ENCODE assay signal across 9 mouse cellular contexts in genomic region chrY:1244421-1244820, GRCm38 (mm10). TPM values are rescaled to one million over a fixed set of nuclear protein-coding genes. Genes with fewer than 3 reads are reported as not detected.
DNase-seq lines count a peak whose midpoint lies in the region; ATAC-seq and TF ChIP-seq lines count a peak whose summit lies in the region.
"Had no signal": no experiment of that assay in that cellular context is flagged by ENCODE, and none has a peak within 500 bp of the region (broad histone marks: within the 10 kb centered on the region; RNA-seq: fewer than 3 reads in every experiment).

No protein-coding gene starts in this region.

- no peak for TF ChIP-seq EP300 in CH12.LX (IDR thresholded peaks at IDR 0.05; ENCODE audit: low read length)

- no peaks in the 10 kb centered on the region for H3K9me3 ChIP-seq in heart, embryonic 12.5 days (replicated peaks)
- no peaks in the 10 kb centered on the region for H3K9me3 ChIP-seq in CH12.LX (replicated peaks; ENCODE audit: low read length)
- H3K9me3 ChIP-seq in forebrain, postnatal 0 days (ENCODE audit: low read length): no peaks in the 10 kb centered on the region
- no peaks in the 10 kb centered on the region for H3K9me3 ChIP-seq in liver, embryonic 15.5 days (replicated peaks)

- in situ Hi-C loops in CH12.LX (cut with MboI; ENCODE audit: low pct_ligation_motif_present, low pct_unique_long_range_greater_than_20kb, low sequenced_read_pairs): no loop called here

- peaks cover 8% of the 10 kb centered on the region; the same call in 1 of the 2 replicates for H3K79me2 ChIP-seq in CH12.LX (replicated peaks; ENCODE audit: control insufficient read depth, extremely low read depth, insufficient read depth, poor library complexity, severe bottlenecking)

- no peak for TF ChIP-seq CTCF in CH12.LX (conservative IDR thresholded peaks at IDR 0.05 in 1 of 2, IDR thresholded peaks at IDR 0.05 in 1 of 2; ENCODE audit: low read depth in 2 of 2, low read length in 2 of 2)
- no peak for TF ChIP-seq CTCF in forebrain, postnatal 0 days (IDR thresholded peaks at IDR 0.05; ENCODE audit: low read depth)

- H3K4me1 ChIP-seq in heart, embryonic 12.5 days (replicated peaks): no peaks in the 10 kb centered on the region
- no peaks in the 10 kb centered on the region for H3K4me1 ChIP-seq in CH12.LX (ENCODE audit: control insufficient read depth in 1 of 2, insufficient read depth in 2 of 2)
- H3K4me1 ChIP-seq in forebrain, postnatal 0 days (ENCODE audit: insufficient read depth): no peaks in the 10 kb centered on the region
- H3K4me1 ChIP-seq in liver, embryonic 15.5 days (replicated peaks): no peaks in the 10 kb centered on the region

- TF ChIP-seq RAD21 in CH12.LX (IDR thresholded peaks at IDR 0.05; ENCODE audit: low read depth, low read length): no peak

- ATAC-seq in heart, embryonic 12.5 days (ENCODE audit: insufficient number of reproducible peaks, low FRiP score): no peak
- ATAC-seq in forebrain, postnatal 0 days: no peak
- ATAC-seq in liver, embryonic 15.5 days (ENCODE audit: insufficient read depth): no peak

- no peaks in the 10 kb centered on the region for H3K27me3 ChIP-seq in heart, embryonic 12.5 days (replicated peaks)
- H3K27me3 ChIP-seq in CH12.LX (replicated peaks): no peaks in the 10 kb centered on the region
- no peaks in the 10 kb centered on the region for H3K27me3 ChIP-seq in forebrain, postnatal 0 days (ENCODE audit: insufficient read depth, low read length)
- no peaks in the 10 kb centered on the region for H3K27me3 ChIP-seq in liver, embryonic 15.5 days

- no peak overlapping the region for H3K9ac ChIP-seq in heart, embryonic 12.5 days
- peak overlapping the region; percentile 93; the same call in 1 of the 2 replicates for H3K9ac ChIP-seq in CH12.LX (ENCODE audit: insufficient read depth, low read depth)
- H3K9ac ChIP-seq in forebrain, postnatal 0 days: no peak overlapping the region
- H3K9ac ChIP-seq in liver, embryonic 15.5 days: no peak overlapping the region

- peak overlapping the region; percentile 52 for H3K4me3 ChIP-seq in heart, embryonic 12.5 days
- H3K4me3 ChIP-seq in CH12.LX (replicated peaks in 1 of 3; ENCODE audit: low read depth in 2 of 3, low read length in 2 of 3, poor library complexity in 1 of 3): peak overlapping the region in 2 of 3 experiments; percentile 59 to 66
- H3K4me3 ChIP-seq in forebrain, postnatal 0 days (ENCODE audit: low read depth, low read length): peak overlapping the region; percentile 40
- peak overlapping the region; percentile 59 for H3K4me3 ChIP-seq in liver, embryonic 15.5 days (replicated peaks)

- dilution Hi-C loops in CH12.LX (cut with MboI; ENCODE audit: extremely low pct_ligation_motif_present, extremely low pct_unique_long_range_greater_than_20kb, low sequenced_read_pairs): no loop called here

- H3K4me2 ChIP-seq in heart, embryonic 12.5 days: no peak overlapping the region
- H3K4me2 ChIP-seq in CH12.LX (ENCODE audit: insufficient read depth, low read depth, poor library complexity, severe bottlenecking): no peak overlapping the region
- H3K4me2 ChIP-seq in forebrain, postnatal 0 days (ENCODE audit: low read depth): peak overlapping the region; percentile 41
- peak overlapping the region; percentile 38 for H3K4me2 ChIP-seq in liver, embryonic 15.5 days

- DNase-seq in heart, adult 8-10 months (ENCODE audit: low spot score): no peak
- DNase-seq in CH12.LX (ENCODE audit: extremely low read depth): peak; percentile 17
- no peak for DNase-seq in forebrain, postnatal 0 days
- DNase-seq in cerebellum, postnatal 4 days (ENCODE audit: low spot score in 2 of 2): no peak
- no peak for DNase-seq in layer of hippocampus, postnatal 36 days
- DNase-seq in left cerebral cortex, adult 8-10 months (ENCODE audit: low spot score in 2 of 2): no peak
- DNase-seq: B cell, adult 2 months had no signal

- H3K36me3 ChIP-seq in heart, embryonic 12.5 days: no peaks in the 10 kb centered on the region
- no peaks in the 10 kb centered on the region for H3K36me3 ChIP-seq in CH12.LX (replicated peaks in 1 of 2; ENCODE audit: control insufficient read depth in 1 of 2, insufficient read depth in 1 of 2, low read length in 1 of 2)
- H3K36me3 ChIP-seq in forebrain, postnatal 0 days (ENCODE audit: insufficient read depth): no peaks in the 10 kb centered on the region
- no peaks in the 10 kb centered on the region for H3K36me3 ChIP-seq in liver, embryonic 15.5 days (replicated peaks)

- 49% methylated on average over 5 of the region's 5 CpGs for WGBS in heart, embryonic 12.5 days
- WGBS in forebrain, postnatal 0 days: 55% methylated on average over 5 of the region's 5 CpGs
- WGBS in liver, embryonic 15.5 days (ENCODE audit: insufficient replicate concordance): 45% methylated on average over 5 of the region's 5 CpGs

- no peak overlapping the region for H3K27ac ChIP-seq in heart, embryonic 12.5 days (ENCODE audit: poor library complexity, severe bottlenecking)
- H3K27ac ChIP-seq in CH12.LX (ENCODE audit: insufficient read depth, low read depth): no peak overlapping the region
- H3K27ac ChIP-seq in forebrain, postnatal 0 days (ENCODE audit: low read depth, low read length): no peak overlapping the region
- H3K27ac ChIP-seq in liver, embryonic 15.5 days (replicated peaks): no peak overlapping the region

- TF ChIP-seq POLR2A in CH12.LX (IDR thresholded peaks at IDR 0.05; ENCODE audit: low read depth, low read length): no peak

TF ChIP-seq in CH12.LX, 34 proteins besides CTCF, POLR2A, EP300 and RAD21:
- TF ChIP-seq UBTF (IDR thresholded peaks at IDR 0.05; ENCODE audit: low read depth, low read length): no peak
- TF ChIP-seq KAT2A (IDR thresholded peaks at IDR 0.05; ENCODE audit: insufficient replicate concordance, low read length): no peak
- TF ChIP-seq JUN (IDR thresholded peaks at IDR 0.05; ENCODE audit: insufficient read depth, low read depth, low read length): no peak
- no peak for TF ChIP-seq HCFC1 (IDR thresholded peaks at IDR 0.05; ENCODE audit: low read depth, low read length)
- TF ChIP-seq TBP (conservative IDR thresholded peaks at IDR 0.05; ENCODE audit: low read depth, low read length): no peak
- TF ChIP-seq USF2 (conservative IDR thresholded peaks at IDR 0.05; ENCODE audit: low read depth, low read length): no peak
- no peak for TF ChIP-seq SMC3 (IDR thresholded peaks at IDR 0.05; ENCODE audit: low read depth, low read length)
- TF ChIP-seq MAZ (IDR thresholded peaks at IDR 0.05; ENCODE audit: low read depth, low read length): no peak
- no peak for TF ChIP-seq RCOR1 (conservative IDR thresholded peaks at IDR 0.05; ENCODE audit: low read depth, low read length)
- TF ChIP-seq ELF1 (IDR thresholded peaks at IDR 0.05; ENCODE audit: low read depth, low read length): no peak
- no peak for TF ChIP-seq IRF4 (IDR thresholded peaks at IDR 0.05; ENCODE audit: low read depth, low read length)
- no peak for TF ChIP-seq MYC (IDR thresholded peaks at IDR 0.05; ENCODE audit: low read depth, low read length)
- no peak for TF ChIP-seq NELFE (IDR thresholded peaks at IDR 0.05; ENCODE audit: low read depth, low read length)
TF ChIP-seq in CH12.LX: peak in this region for 0.

RNA-seq across cellular contexts. Expression of gene Uty, which starts 1.1 kb away (rescaled TPM):
- polyA plus RNA-seq in heart, embryonic 12.5 days (2016; fragmentation: Nextera tagmentation; extraction: Ambion mirVana): 11.0 and 11.3 TPM in 2 replicates
- 10 to 100 TPM in 2 of 4 experiments, not detected in 2; 17.7 to 22.4 TPM for total RNA-seq in heart, adult 8-10 months (2022)
- total RNA-seq in CH12.LX (2012; rRNA removed) (9.7 and 10.9 TPM in 2 replicates), CH12.LX (2014; rRNA removed) (16.8 and 21.1 TPM in 2 replicates)
- polyA plus RNA-seq in CH12.LX (2012; ENCODE audit: insufficient read length, low read depth): 7.3 and 8.6 TPM in 2 replicates
- 21.7 and 23.4 TPM in 2 replicates for total RNA-seq in forebrain, postnatal 0 days (2014; rRNA removed)
- 8.1 TPM in 1 of 2 replicates, not detected in the other for polyA plus RNA-seq in forebrain, postnatal 0 days (2015; fragmentation: Nextera tagmentation; extraction: Ambion mirVana)
- 3.3 and 3.4 TPM in 2 replicates for polyA plus RNA-seq in liver, embryonic 15.5 days (2015; fragmentation: Nextera tagmentation; extraction: Ambion mirVana)
- 10 to 100 TPM in 1 of 2 experiments, not detected in 1; 31.2 TPM for total RNA-seq in layer of hippocampus, postnatal 36 days (2021)
- total RNA-seq in left cerebral cortex, adult 8-10 months (2022): 10 to 100 TPM in 2 of 4 experiments, not detected in 2; 26.7 to 29.7 TPM

RNA-seq across cellular contexts. Expression of gene Ddx3y, which starts 42.0 kb away (rescaled TPM):
- 19.4 and 20.8 TPM in 2 replicates for polyA plus RNA-seq in heart, embryonic 12.5 days (2016; fragmentation: Nextera tagmentation; extraction: Ambion mirVana)
- 10 to 100 TPM in 2 of 4 experiments, under 1 TPM in 2; 0.12 to 69.5 (median 30.5) TPM for total RNA-seq in heart, adult 8-10 months (2022)
- total RNA-seq in CH12.LX (2012; rRNA removed) (19.8 and 23.5 TPM in 2 replicates), CH12.LX (2014; rRNA removed) (62.5 and 81.4 TPM in 2 replicates)
- polyA plus RNA-seq in CH12.LX (2012; ENCODE audit: insufficient read length, low read depth): 34.5 and 37.7 TPM in 2 replicates
- 31.9 and 34.7 TPM in 2 replicates for total RNA-seq in forebrain, postnatal 0 days (2014; rRNA removed)
- polyA plus RNA-seq in forebrain, postnatal 0 days (2015; fragmentation: Nextera tagmentation; extraction: Ambion mirVana): 38.7 TPM in 1 of 2 replicates, not detected in the other
- 9.6 and 11.5 TPM in 2 replicates for polyA plus RNA-seq in liver, embryonic 15.5 days (2015; fragmentation: Nextera tagmentation; extraction: Ambion mirVana)
- 10 to 100 TPM in 1 of 2 experiments, not detected in 1; 46.5 TPM for total RNA-seq in layer of hippocampus, postnatal 36 days (2021)
- 10 to 100 TPM in 2 of 4 experiments, not detected in 2; 48.2 to 49.4 TPM for total RNA-seq in left cerebral cortex, adult 8-10 months (2022)

Comparison
In these comparisons a context has a peak if more than half of its experiments do, and no peak if none do; other contexts are left out.
1. H3K4me2 ChIP-seq: peak in forebrain, postnatal 0 days (single experiment) and liver, embryonic 15.5 days (single experiment); none in heart, embryonic 12.5 days (single experiment) and CH12.LX (single experiment).
2. Peak in every context shown above with its lines, with median percentiles within 50 percentile points of each other: H3K4me3 ChIP-seq.